Mouse (Mus musculus) adrenal gland (tissue): Measurements from ENCODE around the gene Golga4.

Experiments
- intact Hi-C: fragments of 180-260 bp; cut with DNase I; formaldehyde crosslinking; loops from one replicate; pipeline ENCODE4 v1.15.1; 2025

Golga4 gene

GRCm38 (mm10) chr9:118520011-118520410 is 13.9 kb downstream of the Golga4 start:
- intact Hi-C loops, result no loop called here

GRCm38 (mm10) chr9:118520858-118521257 is 14.8 kb downstream of the Golga4 start:
- intact Hi-C loops, result no loop called here

- intact Hi-C loops, result no loop called here
Observed at GRCm38 (mm10) chr9:118521659-118522058, 15.6 kb downstream of the Golga4 start.

- intact Hi-C loops, result no loop called here
Observed at GRCm38 (mm10) chr9:118523738-118524137, 17.7 kb downstream of the Golga4 start.

- intact Hi-C loops, result no loop called here
Observed at GRCm38 (mm10) chr9:118527056-118527455, 21.0 kb downstream of the Golga4 start.

- intact Hi-C loops, result no loop called here
Observed at GRCm38 (mm10) chr9:118529783-118530182, 23.7 kb downstream of the Golga4 start.

GRCm38 (mm10) chr9:118530679-118531078 is 24.6 kb downstream of the Golga4 start:
- intact Hi-C loops, result no loop called here

- intact Hi-C loops, result no loop called here
Observed at GRCm38 (mm10) chr9:118532516-118533205, 26.6 kb downstream of the Golga4 start.

GRCm38 (mm10) chr9:118536946-118537345 is 30.9 kb downstream of the Golga4 start:
- intact Hi-C loops, result no loop called here

- intact Hi-C loops, result no loop called here
Observed at GRCm38 (mm10) chr9:118537463-118538339, 31.6 kb downstream of the Golga4 start.

GRCm38 (mm10) chr9:118541851-118542250 is 35.8 kb downstream of the Golga4 start:
- intact Hi-C loops, result no loop called here

GRCm38 (mm10) chr9:118545146-118545545 is 39.1 kb downstream of the Golga4 start:
- intact Hi-C loops, result no loop called here

- intact Hi-C loops, result no loop called here
Observed at GRCm38 (mm10) chr9:118548651-118549050, 42.6 kb downstream of the Golga4 start.

- intact Hi-C loops, result no loop called here
Observed at GRCm38 (mm10) chr9:118556951-118557780, 51.1 kb downstream of the Golga4 start.

GRCm38 (mm10) chr9:118563356-118563755 is 57.3 kb downstream of the Golga4 start:
- intact Hi-C loops, result no loop called here

- intact Hi-C loops, result no loop called here
Observed at GRCm38 (mm10) chr9:118563866-118564265, 57.8 kb downstream of the Golga4 start.

GRCm38 (mm10) chr9:118564696-118565095 is 58.6 kb downstream of the Golga4 start:
- intact Hi-C loops, result no loop called here

GRCm38 (mm10) chr9:118569328-118569727 is 63.3 kb downstream of the Golga4 start:
- intact Hi-C loops, result no loop called here

GRCm38 (mm10) chr9:118570865-118571264 is 64.8 kb downstream of the Golga4 start:
- intact Hi-C loops, result no loop called here

- intact Hi-C loops, result no loop called here
Observed at GRCm38 (mm10) chr9:118571701-118572100, 65.6 kb downstream of the Golga4 start.

- intact Hi-C loops, result no loop called here
Observed at GRCm38 (mm10) chr9:118574911-118575310, 68.8 kb downstream of the Golga4 start.

- intact Hi-C loops, result loop anchor here (10.0 kb wide), 1 partner anchor 484 kb away; no protein-coding TSS in a partner anchor
Observed at GRCm38 (mm10) chr9:118580371-118580770, 74.3 kb downstream of the Golga4 start.
